Mouse (Mus musculus): ENCODE data around the gene Slc25a3. TPM values are rescaled to one million over a fixed set of nuclear protein-coding genes. Genes with fewer than 3 reads are reported as not detected.
A peak's percentile ranks its signal among the peaks of the same experiment; 100 is the strongest.

Gene Slc25a3
- polyA plus RNA-seq, 1 experiment = 253 TPM

- Histone ChIP-seq H3K4me1 (peaks cover 16% of the 10 kb centered on the region), H3K9me3 (no peaks in the 10 kb centered on the region), H3K36me3 (replicated peaks; ENCODE audit: low read length) (no peaks in the 10 kb centered on the region), H3K27me3 (replicated peaks) (no peaks in the 10 kb centered on the region), H3K4me3 (replicated peaks) (no peak overlapping the region)
- TF ChIP-seq GATA1 (IDR thresholded peaks at IDR 0.05; ENCODE audit: borderline replicate concordance, low read length) = no peak
- no peak for TF ChIP-seq FLI1 (IDR thresholded peaks at IDR 0.05; ENCODE audit: low read length)
These were observed 4.8 kb upstream of the Slc25a3 start for GRCm38 (mm10) chr10:91128551-91129160.

- H3K9me3 ChIP-seq = no peaks in the 10 kb centered on the region
- H3K4me1 ChIP-seq = peaks cover 18% of the 10 kb centered on the region
- no peaks in the 10 kb centered on the region for H3K27me3 ChIP-seq (replicated peaks)
- no peak overlapping the region for H3K4me3 ChIP-seq (replicated peaks)
- no peaks in the 10 kb centered on the region for H3K36me3 ChIP-seq (replicated peaks; ENCODE audit: low read length)
- no peak for TF ChIP-seq FLI1 (IDR thresholded peaks at IDR 0.05; ENCODE audit: low read length)
- no peak for TF ChIP-seq GATA1 (IDR thresholded peaks at IDR 0.05; ENCODE audit: borderline replicate concordance, low read length)
These were observed 3.5 kb upstream of the Slc25a3 start for GRCm38 (mm10) chr10:91127395-91127794.

- Histone ChIP-seq H3K27me3 (replicated peaks) (no peaks in the 10 kb centered on the region), H3K36me3 (replicated peaks; ENCODE audit: low read length) (peaks cover 6% of the 10 kb centered on the region), H3K4me3 (replicated peaks) (no peak overlapping the region), H3K9me3 (no peaks in the 10 kb centered on the region), H3K4me1 (peaks cover 24% of the 10 kb centered on the region)
- TF ChIP-seq GATA1 (IDR thresholded peaks at IDR 0.05; ENCODE audit: borderline replicate concordance, low read length) (no peak), FLI1 (IDR thresholded peaks at IDR 0.05; ENCODE audit: low read length) (no peak)
These were observed 2.9 kb upstream of the Slc25a3 start for GRCm38 (mm10) chr10:91126618-91127355.

GRCm38 (mm10) chr10:91123281-91123827 lies 505 bp downstream of the Slc25a3 start:
- Histone ChIP-seq H3K27me3 (replicated peaks) (no peaks in the 10 kb centered on the region), H3K36me3 (replicated peaks; ENCODE audit: low read length) (peaks cover 39% of the 10 kb centered on the region), H3K9me3 (no peaks in the 10 kb centered on the region), H3K4me3 (replicated peaks) (peak overlapping the region; percentile 96), H3K4me1 (peaks cover 40% of the 10 kb centered on the region)
- TF ChIP-seq FLI1 (IDR thresholded peaks at IDR 0.05; ENCODE audit: low read length) (no peak), GATA1 (IDR thresholded peaks at IDR 0.05; ENCODE audit: borderline replicate concordance, low read length) (no peak)

GRCm38 (mm10) chr10:91122646-91123045 lies 1.2 kb downstream of the Slc25a3 start:
- H3K9me3 ChIP-seq = no peaks in the 10 kb centered on the region
- H3K27me3 ChIP-seq (replicated peaks) = no peaks in the 10 kb centered on the region
- peak overlapping the region; percentile 96 for H3K4me3 ChIP-seq (replicated peaks)
- TF ChIP-seq FLI1 (IDR thresholded peaks at IDR 0.05; ENCODE audit: low read length) (no peak), GATA1 (IDR thresholded peaks at IDR 0.05; ENCODE audit: borderline replicate concordance, low read length) (no peak)
- peaks cover 40% of the 10 kb centered on the region for H3K4me1 ChIP-seq
- peaks cover 46% of the 10 kb centered on the region for H3K36me3 ChIP-seq (replicated peaks; ENCODE audit: low read length)

- H3K4me3 ChIP-seq (replicated peaks) = no peak overlapping the region
- H3K27me3 ChIP-seq (replicated peaks) = no peaks in the 10 kb centered on the region
- TF ChIP-seq FLI1 (IDR thresholded peaks at IDR 0.05; ENCODE audit: low read length) (no peak), GATA1 (IDR thresholded peaks at IDR 0.05; ENCODE audit: borderline replicate concordance, low read length) (no peak)
- H3K9me3 ChIP-seq = no peaks in the 10 kb centered on the region
- peaks cover 18% of the 10 kb centered on the region for H3K4me1 ChIP-seq
- peaks cover 94% of the 10 kb centered on the region for H3K36me3 ChIP-seq (replicated peaks; ENCODE audit: low read length)
These were observed 6.9 kb downstream of the Slc25a3 start for GRCm38 (mm10) chr10:91116958-91117357.

GRCm38 (mm10) chr10:91109841-91110240 lies 14.0 kb downstream of the Slc25a3 start:
- no peak for TF ChIP-seq GATA1 (IDR thresholded peaks at IDR 0.05; ENCODE audit: borderline replicate concordance, low read length)
- TF ChIP-seq FLI1 (IDR thresholded peaks at IDR 0.05; ENCODE audit: low read length) = no peak
- H3K27me3 ChIP-seq (replicated peaks) = no peaks in the 10 kb centered on the region
- no peak overlapping the region for H3K4me3 ChIP-seq (replicated peaks)
- peaks cover 30% of the 10 kb centered on the region for H3K36me3 ChIP-seq (replicated peaks; ENCODE audit: low read length)
- peaks cover 6% of the 10 kb centered on the region for H3K4me1 ChIP-seq
- H3K9me3 ChIP-seq = no peaks in the 10 kb centered on the region

GRCm38 (mm10) chr10:91105981-91106380 lies 17.9 kb downstream of the Slc25a3 start:
- Histone ChIP-seq H3K27me3 (replicated peaks) (no peaks in the 10 kb centered on the region), H3K4me3 (replicated peaks) (no peak overlapping the region), H3K9me3 (no peaks in the 10 kb centered on the region), H3K4me1 (peaks cover 6% of the 10 kb centered on the region), H3K36me3 (replicated peaks; ENCODE audit: low read length) (peaks cover 19% of the 10 kb centered on the region)
- TF ChIP-seq GATA1 (IDR thresholded peaks at IDR 0.05; ENCODE audit: borderline replicate concordance, low read length) (no peak), FLI1 (IDR thresholded peaks at IDR 0.05; ENCODE audit: low read length) (no peak)

- TF ChIP-seq GATA1 (IDR thresholded peaks at IDR 0.05; ENCODE audit: borderline replicate concordance, low read length) (no peak), FLI1 (IDR thresholded peaks at IDR 0.05; ENCODE audit: low read length) (no peak)
- Histone ChIP-seq H3K27me3 (replicated peaks) (no peaks in the 10 kb centered on the region), H3K4me3 (replicated peaks) (peak overlapping the region; percentile 12), H3K9me3 (no peaks in the 10 kb centered on the region), H3K4me1 (no peaks in the 10 kb centered on the region), H3K36me3 (replicated peaks; ENCODE audit: low read length) (peaks cover 25% of the 10 kb centered on the region)
These were observed 20.9 kb downstream of the Slc25a3 start for GRCm38 (mm10) chr10:91102799-91103590.

All from megakaryocyte, embryonic 14.5 days (primary cell).